Mouse (Mus musculus): ENCODE measurements around the gene Atp1a3. TPM values are rescaled to one million over a fixed set of nuclear protein-coding genes. Genes with fewer than 3 reads are reported as not detected.
A peak's percentile ranks its signal among the peaks of the same experiment; 100 is the strongest.

The Atp1a3 gene
- polyA plus RNA-seq, 1 experiment from 2014 or later = 0.38 TPM

DNA sequence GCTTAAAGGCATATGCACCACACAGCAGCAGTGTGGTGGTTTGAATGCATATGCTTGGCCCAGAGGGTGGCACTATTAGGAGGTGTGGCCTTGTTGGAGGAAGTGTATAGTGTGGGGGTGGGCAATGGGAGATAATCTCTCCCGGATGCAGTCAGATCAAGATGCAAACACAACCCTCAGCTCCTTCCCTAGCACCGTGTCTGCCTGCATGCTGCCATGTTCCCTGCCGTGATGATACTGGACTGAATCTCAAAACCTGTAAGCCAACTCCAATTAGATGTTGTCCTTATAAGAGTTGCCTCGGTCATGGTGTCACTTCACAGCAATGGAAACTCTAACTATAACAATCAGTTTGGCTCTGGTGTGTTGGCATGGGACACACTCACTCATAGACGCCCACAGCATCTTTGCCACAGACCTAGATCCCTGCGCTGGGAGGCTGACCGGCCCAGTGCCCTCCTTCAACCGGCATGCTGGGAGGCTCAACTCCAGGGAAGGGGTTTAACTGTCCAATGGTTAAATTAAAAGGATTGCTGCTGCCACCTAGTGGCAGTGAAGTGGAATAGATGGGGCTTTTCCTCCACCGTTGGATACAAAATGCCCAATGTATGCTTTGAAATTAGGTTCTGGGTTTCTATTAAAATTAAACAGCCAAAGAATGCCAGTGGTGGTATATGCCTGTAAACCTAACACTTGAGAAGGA lies 30.7 kb downstream of the Atp1a3 start:
- Histone ChIP-seq H3K4me2 (no peak overlapping the region), H3K9ac (replicated peaks) (no peak overlapping the region), H3K36me3 (no peaks in the 10 kb centered on the region), H3K4me3 (replicated peaks) (no peak overlapping the region), H3K27ac (no peak overlapping the region), H3K4me1 (replicated peaks) (peaks cover 10% of the 10 kb centered on the region), H3K27me3 (peaks cover 7% of the 10 kb centered on the region; the same call in 1 of the 2 replicates), H3K9me3 (0 out of 2 replicates have a peak, but pooled peaks cover 3% of the 10 kb centered on the region)
- 36% methylated on average over 9 of the region's 9 CpGs for WGBS
- ATAC-seq (ENCODE audit: insufficient number of reproducible peaks, insufficient read depth, low FRiP score, low TSS enrichment, low read depth) = no peak

GRCm38 (mm10) chr7:24973902-24974301 lies 31.9 kb downstream of the Atp1a3 start:
- WGBS = 70% methylated on average over 5 of the region's 5 CpGs
- Histone ChIP-seq H3K4me1 (replicated peaks) (peaks cover 10% of the 10 kb centered on the region), H3K4me2 (no peak overlapping the region), H3K9ac (replicated peaks) (no peak overlapping the region), H3K9me3 (no peaks in the 10 kb centered on the region), H3K4me3 (replicated peaks) (no peak overlapping the region), H3K36me3 (0 out of 2 replicates have a peak, but pooled peaks cover 5% of the 10 kb centered on the region), H3K27me3 (0 out of 2 replicates have a peak, but pooled peaks cover 7% of the 10 kb centered on the region), H3K27ac (no peak overlapping the region)
- ATAC-seq (ENCODE audit: insufficient number of reproducible peaks, insufficient read depth, low FRiP score, low TSS enrichment, low read depth) = no peak

DNA sequence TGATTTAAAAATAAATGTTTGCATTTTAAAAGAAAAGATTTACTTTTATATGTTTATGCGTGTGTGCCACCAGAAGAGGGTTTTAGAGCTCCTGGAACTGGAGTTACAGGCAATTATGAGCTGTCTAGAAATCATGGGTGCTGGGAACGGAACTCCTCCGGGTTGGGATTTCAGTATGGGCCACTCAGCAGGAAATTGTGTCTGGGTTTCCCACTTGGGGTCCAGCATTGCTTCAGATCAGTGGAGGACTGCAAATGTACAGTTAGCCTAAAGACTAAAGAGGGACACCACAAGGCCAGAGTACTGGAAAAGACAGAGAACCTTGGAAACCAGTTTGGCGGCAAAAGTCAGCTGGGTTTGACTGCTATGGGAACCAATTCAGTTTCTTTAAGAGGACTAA lies 32.5 kb downstream of the Atp1a3 start:
- Histone ChIP-seq H3K4me2 (no peak overlapping the region), H3K27ac (no peak overlapping the region), H3K4me1 (replicated peaks) (peaks cover 10% of the 10 kb centered on the region), H3K9me3 (no peaks in the 10 kb centered on the region), H3K36me3 (0 out of 2 replicates have a peak, but pooled peaks cover 5% of the 10 kb centered on the region), H3K27me3 (0 out of 2 replicates have a peak, but pooled peaks cover 2% of the 10 kb centered on the region), H3K9ac (replicated peaks) (no peak overlapping the region), H3K4me3 (replicated peaks) (no peak overlapping the region)
- no peak for ATAC-seq (ENCODE audit: insufficient number of reproducible peaks, insufficient read depth, low FRiP score, low TSS enrichment, low read depth)
- 82% methylated on average over 4 of the region's 4 CpGs for WGBS

GRCm38 (mm10) chr7:24971972-24972893 lies 33.5 kb downstream of the Atp1a3 start, which contains the start of gene Rabac1:
Rabac1 (minus strand) TSS chr7:24972754.
- H3K4me2 ChIP-seq = peak within 1 kb of the TSS; percentile 74
- no peaks in the 10 kb centered on the region for H3K27me3 ChIP-seq
- peaks cover 10% of the 10 kb centered on the region for H3K4me1 ChIP-seq (replicated peaks)
- WGBS = under 1% methylated on average over 45 of the region's 45 CpGs
- 0 out of 2 replicates have a peak, but pooled peaks cover 5% of the 10 kb centered on the region for H3K36me3 ChIP-seq
- peak within 1 kb of the TSS; percentile 69 for H3K9ac ChIP-seq (replicated peaks)
- H3K27ac ChIP-seq = peak within 1 kb of the TSS; percentile 62; the same call in 1 of the 2 replicates
- peak; percentile 91 for ATAC-seq (ENCODE audit: insufficient number of reproducible peaks, insufficient read depth, low FRiP score, low TSS enrichment, low read depth)
- H3K9me3 ChIP-seq = no peaks in the 10 kb centered on the region
- H3K4me3 ChIP-seq (replicated peaks) = peak within 1 kb of the TSS; percentile 66

DNA sequence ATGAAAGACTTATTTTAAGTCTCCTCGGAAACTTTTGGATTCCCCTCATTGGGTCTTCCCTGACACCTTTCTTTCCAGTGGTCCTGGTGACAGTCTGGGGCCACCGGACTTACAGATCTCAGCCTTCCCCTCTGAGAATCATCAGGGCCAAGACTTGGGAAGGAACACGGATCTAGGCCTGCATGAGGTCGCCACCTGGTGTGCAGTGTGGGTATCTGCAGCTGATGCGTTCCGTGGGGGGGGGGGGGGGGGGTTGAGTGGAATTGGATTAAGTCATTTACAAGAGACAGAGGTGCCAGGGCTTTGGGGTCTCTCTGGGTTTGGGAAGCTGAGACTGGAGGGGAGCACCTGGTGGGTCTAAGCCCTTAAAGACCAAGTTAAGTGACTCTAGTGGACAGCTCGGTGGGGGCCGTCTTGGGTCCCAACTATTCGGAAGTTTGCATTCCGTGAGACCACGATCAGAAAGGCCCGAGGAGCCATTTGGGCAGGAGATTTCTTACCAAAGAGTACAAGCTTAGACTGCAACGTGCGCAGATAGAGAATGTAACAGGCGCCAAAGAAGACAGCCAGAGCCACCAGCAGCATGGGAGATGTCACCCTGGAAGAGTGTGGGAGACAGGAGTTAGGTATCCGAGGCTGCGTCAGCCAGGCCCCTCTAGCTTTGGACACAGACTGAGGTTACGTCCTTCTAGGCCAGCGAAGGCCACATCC lies 34.3 kb downstream of the Atp1a3 start:
- Histone ChIP-seq H3K4me1 (replicated peaks) (peaks cover 10% of the 10 kb centered on the region), H3K4me2 (peak overlapping the region; percentile 74), H3K4me3 (replicated peaks) (peak overlapping the region; percentile 66), H3K27ac (no peak overlapping the region), H3K9ac (replicated peaks) (no peak overlapping the region), H3K27me3 (no peaks in the 10 kb centered on the region), H3K36me3 (0 out of 2 replicates have a peak, but pooled peaks cover 5% of the 10 kb centered on the region), H3K9me3 (no peaks in the 10 kb centered on the region)
- WGBS = 10% methylated on average over 18 of the region's 19 CpGs
- peak; percentile 3 for ATAC-seq (ENCODE audit: insufficient number of reproducible peaks, insufficient read depth, low FRiP score, low TSS enrichment, low read depth)

GRCm38 (mm10) chr7:24970341-24970740 lies 35.4 kb downstream of the Atp1a3 start:
- 95% methylated on average over 3 of the region's 3 CpGs for WGBS
- Histone ChIP-seq H3K27me3 (no peaks in the 10 kb centered on the region), H3K9me3 (no peaks in the 10 kb centered on the region), H3K27ac (no peak overlapping the region), H3K4me1 (replicated peaks) (peaks cover 10% of the 10 kb centered on the region), H3K4me2 (no peak overlapping the region), H3K4me3 (replicated peaks) (no peak overlapping the region), H3K36me3 (0 out of 2 replicates have a peak, but pooled peaks cover 5% of the 10 kb centered on the region), H3K9ac (replicated peaks) (no peak overlapping the region)
- ATAC-seq (ENCODE audit: insufficient number of reproducible peaks, insufficient read depth, low FRiP score, low TSS enrichment, low read depth) = no peak

DNA sequence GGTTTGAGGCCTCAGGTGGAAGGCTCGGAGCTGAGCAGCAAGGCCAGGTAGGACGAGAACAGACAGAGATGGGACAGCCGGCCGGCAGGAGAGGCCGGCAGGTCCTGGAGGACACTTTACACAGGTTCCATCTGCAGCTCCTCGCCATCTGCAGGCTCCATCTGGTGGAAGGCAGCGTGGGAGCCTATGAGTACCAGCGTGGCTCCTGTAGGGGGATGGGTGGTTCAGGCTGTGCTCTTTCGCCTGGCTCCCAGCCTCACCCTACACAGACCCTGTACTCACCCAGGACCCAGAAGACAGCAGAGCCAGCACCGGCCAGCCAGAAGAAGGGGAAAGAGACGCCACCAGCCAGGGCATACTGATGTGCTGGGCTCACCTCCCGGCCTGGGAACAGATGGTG lies 36.0 kb downstream of the Atp1a3 start:
- no peak overlapping the region for H3K9ac ChIP-seq (replicated peaks)
- 0 out of 2 replicates have a peak, but pooled peaks cover 5% of the 10 kb centered on the region for H3K36me3 ChIP-seq
- H3K27me3 ChIP-seq = no peaks in the 10 kb centered on the region
- no peak overlapping the region for H3K27ac ChIP-seq
- WGBS = 69% methylated on average over 11 of the region's 12 CpGs
- ATAC-seq (ENCODE audit: insufficient number of reproducible peaks, insufficient read depth, low FRiP score, low TSS enrichment, low read depth) = no peak
- no peak overlapping the region for H3K4me3 ChIP-seq (replicated peaks)
- H3K4me1 ChIP-seq (replicated peaks) = peaks cover 10% of the 10 kb centered on the region
- no peaks in the 10 kb centered on the region for H3K9me3 ChIP-seq
- no peak overlapping the region for H3K4me2 ChIP-seq

DNA sequence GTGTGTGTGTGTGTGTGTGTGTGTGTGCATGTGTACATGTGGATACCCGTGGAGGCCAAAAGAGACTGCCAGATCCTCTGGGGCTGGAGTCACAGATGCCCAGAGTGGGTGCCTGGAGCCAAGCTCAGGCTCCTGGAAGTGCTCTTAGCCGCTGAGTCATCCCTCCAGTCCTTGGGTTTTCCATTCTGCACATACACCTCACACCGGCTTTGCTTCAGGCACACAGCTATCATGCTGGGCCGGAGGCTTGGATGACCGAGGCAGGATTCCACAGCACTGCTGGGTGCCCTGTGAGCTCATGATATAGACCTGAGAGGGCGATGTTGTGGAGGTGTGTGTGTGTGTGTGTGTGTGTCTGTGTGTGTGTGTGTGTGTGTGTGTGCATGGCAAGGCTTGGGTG lies 37.3 kb downstream of the Atp1a3 start:
- 74% methylated on average over 6 of the region's 6 CpGs for WGBS
- Histone ChIP-seq H3K27me3 (no peaks in the 10 kb centered on the region), H3K9me3 (no peaks in the 10 kb centered on the region), H3K4me3 (replicated peaks) (no peak overlapping the region), H3K4me1 (replicated peaks) (peaks cover 10% of the 10 kb centered on the region), H3K4me2 (no peak overlapping the region), H3K9ac (replicated peaks) (no peak overlapping the region), H3K27ac (no peak overlapping the region), H3K36me3 (0 out of 2 replicates have a peak, but pooled peaks cover 5% of the 10 kb centered on the region)
- no peak for ATAC-seq (ENCODE audit: insufficient number of reproducible peaks, insufficient read depth, low FRiP score, low TSS enrichment, low read depth)

GRCm38 (mm10) chr7:24967966-24968365 lies 37.8 kb downstream of the Atp1a3 start:
- ATAC-seq (ENCODE audit: insufficient number of reproducible peaks, insufficient read depth, low FRiP score, low TSS enrichment, low read depth) = no peak
- 0 out of 2 replicates have a peak, but pooled peaks cover 5% of the 10 kb centered on the region for H3K36me3 ChIP-seq
- no peak overlapping the region for H3K4me2 ChIP-seq
- H3K9me3 ChIP-seq = no peaks in the 10 kb centered on the region
- H3K4me1 ChIP-seq (replicated peaks) = peaks cover 10% of the 10 kb centered on the region
- no peak overlapping the region for H3K4me3 ChIP-seq (replicated peaks)
- no peak overlapping the region for H3K9ac ChIP-seq (replicated peaks)
- H3K27me3 ChIP-seq = no peaks in the 10 kb centered on the region
- H3K27ac ChIP-seq = no peak overlapping the region
- 86% methylated on average over 8 of the region's 8 CpGs for WGBS

DNA sequence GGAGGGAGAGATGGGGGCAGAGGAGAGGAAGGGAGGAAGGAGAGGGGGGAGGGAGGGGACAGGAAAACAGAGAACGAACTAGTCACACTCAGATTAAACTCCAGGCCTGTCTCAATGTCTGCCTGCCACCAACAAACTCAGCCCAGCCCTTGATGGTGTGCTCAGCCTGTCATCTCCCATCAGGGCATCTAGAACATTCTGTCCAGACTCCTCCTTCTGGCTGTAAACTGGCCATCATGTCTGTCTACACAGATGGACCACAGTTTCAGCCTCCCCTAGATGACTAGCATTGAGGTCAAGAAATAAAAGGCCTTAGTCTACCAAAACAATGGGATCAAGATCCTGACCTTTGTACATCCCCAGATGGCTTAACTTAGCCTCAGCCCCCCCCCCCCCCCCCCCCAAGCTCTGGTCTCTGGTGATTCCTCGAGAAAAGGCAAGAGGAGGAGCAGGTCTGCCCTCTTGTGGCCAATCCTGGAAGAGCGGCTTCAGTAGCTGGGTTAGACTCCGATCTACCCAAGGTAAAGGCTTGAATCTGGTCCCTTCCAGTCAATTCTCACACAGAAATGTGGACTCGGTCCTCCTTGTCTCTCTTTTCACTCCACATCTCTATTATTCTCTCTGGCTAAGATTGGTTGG lies 40.7 kb downstream of the Atp1a3 start:
- WGBS = 9% methylated on average over 5 of the region's 5 CpGs
- Histone ChIP-seq H3K4me1 (replicated peaks) (no peaks in the 10 kb centered on the region), H3K27me3 (no peaks in the 10 kb centered on the region), H3K36me3 (0 out of 2 replicates have a peak, but pooled peaks cover 5% of the 10 kb centered on the region), H3K9ac (replicated peaks) (no peak overlapping the region), H3K9me3 (0 out of 2 replicates have a peak, but pooled peaks cover 2% of the 10 kb centered on the region), H3K4me2 (no peak overlapping the region), H3K4me3 (replicated peaks) (no peak overlapping the region), H3K27ac (no peak overlapping the region)
- ATAC-seq (ENCODE audit: insufficient number of reproducible peaks, insufficient read depth, low FRiP score, low TSS enrichment, low read depth) = no peak
